Mouse (Mus musculus): ENCODE results near the gene Cep57.

Gene Cep57

DNA sequence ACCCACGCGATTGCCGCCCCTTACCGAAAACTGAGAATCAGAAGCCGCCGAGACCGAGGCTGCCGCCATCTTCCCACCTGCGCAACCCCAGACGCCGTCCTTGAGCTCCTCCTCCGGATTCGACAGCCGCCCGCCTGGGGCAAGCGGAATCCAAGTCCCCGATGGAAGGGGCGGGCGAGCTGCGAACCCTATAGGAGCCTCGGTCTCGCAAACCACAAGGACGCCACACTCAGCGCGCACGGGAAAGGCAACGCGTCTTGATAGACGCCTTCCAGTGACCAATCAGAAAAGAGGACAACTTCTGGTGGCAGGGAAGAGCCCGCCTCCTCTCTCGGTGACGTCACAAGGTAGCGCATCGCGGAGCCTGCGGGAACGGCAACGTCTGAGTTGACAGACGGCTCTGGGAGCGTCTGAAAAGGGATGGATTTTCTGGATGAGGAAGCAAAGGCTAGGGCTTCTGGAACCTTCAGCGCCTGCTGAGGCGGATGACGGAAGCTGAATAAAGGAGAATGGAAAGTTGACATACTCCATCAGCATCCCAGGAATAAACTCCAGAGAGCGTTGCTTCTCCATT is at the start of gene Cep57:
Cep57 (minus strand) TSS at position 276 of the 574 bp plus-strand sequence.
- DNase-seq = peak; percentile 96

GRCm38 (mm10) chr9:13875340-13875739 is 48.4 kb upstream of the Cep57 start:
- no peak for DNase-seq

- no peak for DNase-seq
Observed at GRCm38 (mm10) chr9:13874359-13874758, 47.5 kb upstream of the Cep57 start.

- no peak for DNase-seq
Observed at GRCm38 (mm10) chr9:13871631-13872030, 44.7 kb upstream of the Cep57 start.

GRCm38 (mm10) chr9:13867646-13868045 is 40.7 kb upstream of the Cep57 start:
- DNase-seq = no peak

GRCm38 (mm10) chr9:13856777-13857176 is 29.9 kb upstream of the Cep57 start:
- DNase-seq = no peak

DNA sequence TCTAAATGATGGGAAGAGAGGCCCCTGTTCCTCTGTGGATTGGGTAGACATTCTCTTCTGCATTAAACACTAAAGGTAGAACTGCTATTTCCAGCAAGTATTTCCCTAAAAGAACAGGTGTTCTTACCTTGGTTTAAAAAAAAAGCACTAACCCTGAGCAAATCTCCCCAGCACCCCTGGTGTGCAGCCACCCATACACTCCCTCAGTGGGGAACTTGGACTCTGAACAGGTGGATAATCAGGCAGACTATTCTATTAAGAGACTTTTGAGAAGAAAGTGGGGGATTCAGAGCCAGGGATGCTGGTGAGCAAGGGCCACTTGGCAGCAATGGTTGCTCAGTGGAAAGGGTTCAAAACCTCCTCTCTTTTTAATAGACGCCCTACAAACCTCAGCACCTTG is 29.3 kb upstream of the Cep57 start:
- DNase-seq = no peak

GRCm38 (mm10) chr9:13853876-13854275 is 27.0 kb upstream of the Cep57 start:
- no peak for DNase-seq

DNA sequence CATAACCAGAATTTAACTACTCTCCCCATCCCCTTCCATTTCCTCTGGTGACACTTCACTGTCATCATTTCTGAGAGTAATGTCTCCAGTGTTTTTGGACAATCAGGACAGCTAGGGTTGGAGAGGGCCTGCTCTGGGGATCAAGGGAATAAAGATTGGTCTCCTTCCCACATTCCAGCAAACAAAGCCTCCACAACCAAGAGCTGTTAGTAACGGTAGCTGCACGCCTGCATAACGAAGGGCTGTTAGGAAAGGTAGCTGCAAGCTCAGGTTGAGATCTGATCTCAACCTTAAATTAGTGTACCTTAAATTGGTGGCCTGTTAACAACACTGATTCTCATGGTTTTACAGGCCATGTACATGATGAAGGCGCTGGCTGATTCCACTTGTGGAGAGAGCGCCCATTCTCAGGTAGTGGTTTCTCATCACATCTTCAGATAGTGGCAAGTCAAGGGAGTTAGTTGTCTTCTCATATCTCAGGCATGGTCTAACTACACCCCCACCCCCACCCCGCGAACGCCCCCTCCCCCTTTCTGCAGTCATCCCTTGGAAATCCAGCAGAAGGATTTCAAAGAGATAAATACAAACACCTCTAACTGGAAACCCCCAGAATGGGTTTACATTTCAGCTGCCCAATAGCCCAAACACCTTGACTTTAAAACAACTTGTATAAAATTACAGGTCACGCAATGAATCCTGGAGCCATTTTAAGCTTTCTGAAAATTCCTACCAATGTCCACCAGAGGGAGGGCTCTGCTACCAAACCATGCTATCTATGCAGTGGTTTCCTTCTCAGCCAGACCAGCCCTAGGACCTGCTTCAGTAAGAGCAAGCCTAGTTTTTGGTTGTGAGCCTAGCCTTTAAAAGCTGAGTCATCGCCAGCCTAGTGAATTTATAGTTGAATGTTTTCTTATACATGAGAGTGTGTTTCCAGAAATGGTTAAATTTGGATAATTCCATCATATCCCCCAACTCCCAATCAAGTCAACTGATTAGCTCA is 21.9 kb upstream of the Cep57 start:
- no peak for DNase-seq

DNA sequence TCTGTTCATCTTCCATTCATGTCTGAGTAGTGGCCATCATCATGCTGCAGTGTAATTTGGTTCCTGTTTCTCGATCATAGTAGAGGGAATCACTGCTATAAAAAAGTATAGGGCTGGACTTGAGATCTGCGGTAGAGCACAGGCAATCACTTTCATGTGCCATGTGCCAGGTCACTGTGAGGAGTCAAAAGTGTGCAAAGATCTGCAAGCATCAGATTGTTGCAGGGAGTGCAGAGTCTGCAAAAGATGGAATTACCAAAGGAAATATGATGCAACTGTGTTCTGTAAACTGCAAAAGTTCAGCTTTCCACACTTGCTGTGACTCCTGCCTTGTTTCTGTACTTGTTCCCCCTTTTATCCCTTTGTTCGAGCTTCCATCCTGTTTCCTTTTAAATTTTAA is 20.7 kb upstream of the Cep57 start:
- no peak for DNase-seq

DNA sequence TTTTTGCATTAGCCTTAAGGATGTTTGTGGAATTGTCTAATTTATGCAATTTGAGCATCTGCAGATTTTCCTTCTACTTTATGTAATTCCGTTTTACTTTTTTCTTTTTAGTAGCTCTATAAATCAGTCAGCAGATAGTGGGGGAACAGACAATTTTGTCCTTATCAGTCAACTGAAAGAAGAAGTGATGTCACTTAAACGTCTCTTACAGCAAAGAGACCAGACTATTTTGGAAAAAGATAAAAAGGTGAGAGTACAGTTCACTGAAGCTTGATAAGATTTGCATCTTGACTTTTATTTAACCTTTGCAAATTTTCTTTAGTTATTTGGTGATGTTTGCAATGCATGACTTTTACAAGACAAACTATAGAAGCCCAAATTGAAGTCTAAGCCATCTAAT is 9.8 kb upstream of the Cep57 start:
- no peak for DNase-seq

DNA sequence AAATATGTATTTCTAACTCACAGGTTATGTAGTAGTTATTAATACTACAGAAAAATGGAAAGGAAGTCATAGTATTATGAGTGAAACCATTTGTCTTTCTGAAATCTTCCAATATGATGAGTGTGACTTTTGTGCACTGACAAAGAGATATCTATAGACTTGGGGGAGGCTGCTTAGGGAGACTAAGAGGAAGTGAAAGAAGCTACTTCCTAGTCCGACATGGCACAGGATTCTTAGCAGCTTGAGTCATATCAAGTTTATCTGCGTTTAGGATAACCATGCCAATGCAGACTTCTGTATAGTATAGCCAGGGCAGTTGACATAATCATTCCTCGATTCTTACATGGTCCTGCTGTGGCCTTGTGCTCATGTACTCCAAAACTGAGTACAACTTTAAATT is 8.3 kb upstream of the Cep57 start:
- no peak for DNase-seq

- no peak for DNase-seq
Observed at GRCm38 (mm10) chr9:13828087-13828441, 1.2 kb upstream of the Cep57 start.

DNA sequence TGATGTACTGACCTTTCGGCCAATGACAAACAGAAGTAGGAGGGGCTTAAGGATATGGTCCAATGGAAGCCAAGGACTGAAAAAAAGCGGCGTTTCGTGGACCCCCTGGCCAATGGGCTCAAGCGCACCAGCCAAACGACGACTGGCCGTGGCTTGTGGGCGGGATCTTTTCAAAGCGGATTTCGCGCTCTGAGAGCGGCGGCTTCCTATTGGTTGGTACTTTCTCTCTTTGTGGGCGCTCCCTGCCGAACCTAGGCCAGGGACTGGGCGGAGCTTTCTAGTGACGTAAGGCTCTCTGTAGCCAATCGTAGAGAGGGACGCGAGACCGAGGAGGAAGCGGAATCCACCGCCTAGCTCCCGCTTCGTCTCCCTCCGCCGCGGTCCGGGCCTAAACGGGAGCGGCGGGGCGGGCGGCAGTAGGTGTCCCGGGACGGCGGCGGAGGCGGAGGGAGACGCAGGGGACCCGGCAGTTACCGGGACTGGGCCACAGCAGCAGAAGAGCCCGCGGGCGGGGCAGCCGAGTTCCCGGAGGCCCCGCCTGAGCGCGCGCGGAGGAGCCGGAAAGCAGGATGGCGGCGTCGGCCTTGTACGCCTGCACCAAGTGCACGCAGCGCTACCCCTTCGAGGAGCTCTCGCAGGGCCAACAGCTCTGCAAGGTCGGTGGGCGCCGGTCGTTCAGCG is 639 bp upstream of the Cep57 start, which contains the start of gene Fam76b:
Fam76b (plus strand) TSS at position 311 of the 681 bp plus-strand sequence.
- DNase-seq = peak; percentile 99

- DNase-seq = no peak
Observed at GRCm38 (mm10) chr9:13826391-13826805, 509 bp downstream of the Cep57 start.

- no peak for DNase-seq
Observed at GRCm38 (mm10) chr9:13825896-13826295, 1.0 kb downstream of the Cep57 start.

DNA sequence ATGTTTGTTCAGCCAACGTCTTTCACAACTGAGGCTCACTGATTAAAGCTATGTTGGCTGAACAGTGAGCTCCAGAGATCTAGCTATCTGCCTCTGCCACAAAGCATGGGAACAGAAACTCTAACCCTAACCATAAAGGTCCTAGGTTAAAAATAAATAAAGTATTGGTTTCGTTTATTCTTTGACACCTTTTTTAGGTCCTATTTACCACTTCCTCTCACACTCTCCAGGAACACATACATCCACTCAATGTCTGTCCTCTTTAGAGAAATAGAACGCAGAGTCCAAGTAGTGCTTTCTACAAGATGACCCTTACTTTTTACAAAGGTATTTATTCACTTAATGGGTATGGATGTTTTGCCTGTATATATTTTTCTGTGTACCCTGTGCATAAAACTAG is 6.1 kb downstream of the Cep57 start:
- DNase-seq = no peak

DNA sequence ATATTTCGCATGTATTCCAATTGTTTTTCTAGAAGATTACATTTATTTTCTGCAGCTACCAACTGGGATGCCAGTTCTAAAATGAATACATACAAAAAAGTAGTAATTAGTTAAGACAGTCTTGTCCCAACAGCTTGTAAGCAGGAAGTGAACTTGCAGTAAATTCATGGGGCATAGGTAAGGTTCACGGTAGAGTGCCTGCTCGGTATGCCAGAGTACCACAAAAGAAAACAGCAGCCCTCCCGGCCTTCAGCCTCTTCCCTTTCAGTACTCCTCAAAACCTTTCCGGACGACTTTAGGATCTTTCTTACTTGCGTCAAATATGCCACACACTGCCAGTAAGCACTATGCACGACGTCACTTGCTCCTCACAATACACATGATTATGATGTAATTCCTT is 8.5 kb downstream of the Cep57 start:
- DNase-seq = no peak

DNA sequence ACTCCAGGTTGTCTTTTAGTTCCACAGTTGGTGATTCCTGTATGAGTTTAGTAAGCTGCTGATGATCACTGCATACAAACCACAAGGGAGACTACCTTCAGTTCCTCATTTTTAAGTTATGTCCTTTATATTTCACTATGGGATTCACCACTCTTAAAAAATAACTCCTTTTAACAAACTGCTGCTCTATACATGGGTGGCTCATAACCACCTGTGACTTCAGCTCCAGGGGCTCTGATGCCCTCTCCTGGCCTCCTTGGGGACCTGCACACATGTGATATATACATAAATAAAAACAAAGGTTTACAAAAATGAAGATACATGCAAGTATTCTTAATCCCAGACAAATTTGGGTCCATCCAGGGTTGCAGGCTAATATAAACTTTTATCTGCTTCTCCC is 17.0 kb downstream of the Cep57 start:
- DNase-seq = no peak

DNA sequence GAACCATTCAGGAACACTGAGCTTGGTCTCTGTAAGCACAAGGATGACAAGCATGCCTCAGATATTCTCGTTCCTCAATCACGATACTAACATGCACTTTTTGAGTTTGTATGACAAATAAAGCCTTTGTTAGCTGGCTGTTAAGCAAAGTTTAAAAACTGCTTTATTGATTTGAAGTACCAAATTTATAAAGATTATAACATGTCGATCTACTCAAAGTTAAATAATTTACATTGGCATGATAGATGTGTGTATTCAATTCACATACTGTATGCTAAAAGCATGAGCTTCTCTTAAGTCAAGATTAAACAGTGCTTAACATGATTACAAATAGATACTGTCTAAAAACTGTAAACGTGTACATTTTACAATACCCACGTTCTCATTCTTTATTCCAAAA is 19.2 kb downstream of the Cep57 start:
- DNase-seq = no peak

DNA sequence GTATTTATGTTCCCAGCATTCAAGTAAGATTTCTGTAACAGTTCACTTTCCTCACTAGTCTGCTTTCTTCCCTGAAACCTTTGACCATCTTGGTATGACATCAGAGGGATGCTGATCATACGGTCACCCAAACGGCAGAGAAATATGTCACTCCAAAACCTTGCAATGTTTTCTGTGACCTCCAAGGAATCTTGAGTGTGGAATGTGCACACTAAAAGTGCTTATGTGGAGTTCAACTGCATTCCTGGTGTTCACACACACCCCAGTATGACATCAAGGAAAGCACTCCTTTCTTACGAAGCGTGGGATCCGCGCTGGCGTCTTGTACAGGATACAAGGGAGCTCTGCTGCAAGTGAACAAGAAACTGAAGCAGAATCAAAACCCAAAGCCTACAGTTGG is 20.1 kb downstream of the Cep57 start:
- DNase-seq = no peak

GRCm38 (mm10) chr9:13804480-13804879 is 22.4 kb downstream of the Cep57 start:
- DNase-seq = no peak

DNA sequence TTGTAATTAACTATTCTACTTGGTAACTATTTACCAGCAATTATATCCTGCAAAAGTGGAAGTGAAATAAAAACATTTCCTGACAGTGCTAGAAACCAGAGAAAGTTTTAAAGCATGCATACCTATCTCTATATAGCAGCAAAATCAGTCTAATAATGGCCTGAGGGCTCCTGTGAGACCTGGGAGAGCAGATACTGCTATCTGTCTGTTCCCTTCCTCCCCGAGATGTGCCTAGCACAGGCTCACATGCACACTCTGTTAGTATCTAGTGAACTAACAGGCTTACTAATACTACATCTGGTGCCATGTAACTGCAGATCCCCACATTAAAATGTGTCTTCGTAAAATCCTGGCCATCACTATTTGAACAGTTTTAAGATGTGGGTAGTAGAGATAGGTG is 32.2 kb downstream of the Cep57 start:
- DNase-seq = no peak

DNA sequence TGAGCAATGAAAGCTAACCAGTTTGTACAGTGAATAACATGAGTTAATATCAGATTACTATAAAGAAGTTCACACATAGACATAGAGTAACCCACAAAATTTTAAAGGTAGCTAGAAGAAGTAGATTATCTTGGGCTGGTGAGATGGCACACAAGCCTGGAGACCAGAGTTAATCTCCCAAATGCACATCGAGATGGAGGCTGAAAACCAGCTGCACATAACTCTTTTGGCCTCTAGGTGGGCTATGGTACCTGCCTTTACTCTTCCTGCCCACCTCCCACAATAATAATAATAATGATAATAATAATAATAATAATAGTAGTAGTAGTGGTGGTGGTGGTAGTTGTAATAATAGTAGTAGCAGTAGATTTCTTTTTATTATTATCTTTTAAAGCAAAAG is 32.6 kb downstream of the Cep57 start:
- no peak for DNase-seq
